Mouse (Mus musculus) gastrocnemius, postnatal 10 days (tissue): Measurements from ENCODE around the gene Syt6. TPM values are rescaled to one million over a fixed set of nuclear protein-coding genes. Genes with fewer than 3 reads are reported as not detected.

Source experiments
- DNase-seq: peaks from one replicate; pipeline ENCODE4 v3.0.0; 2021; ENCODE audit warnings: mixed read lengths
- microRNA-seq, 2 experiments: library from miRNA; unstranded; fragments of <30 nt; microRNA quantifications; one replicate each; pipeline ENCODE4 v1.2.0; 2021
- total RNA-seq, 2 experiments: library from RNA; stranded (reverse); gene quantifications; 2 replicates each; pipeline ENCODE4 v1.2.3; 2021

Gene Syt6
- total RNA-seq, 2 experiments from 2014 or later: 0.36 TPM; not detected in 1

GRCm38 (mm10) chr3:103648486-103648885 lies 73.5 kb downstream of the Syt6 start:
- no peak for DNase-seq

GRCm38 (mm10) chr3:103649716-103650115 lies 74.7 kb downstream of the Syt6 start:
- DNase-seq: no peak

GRCm38 (mm10) chr3:103650406-103650805 lies 75.4 kb downstream of the Syt6 start:
- no peak for DNase-seq

- DNase-seq: no peak
These were observed 85.0 kb downstream of the Syt6 start for GRCm38 (mm10) chr3:103660012-103660411.

- DNase-seq: no peak
These were observed 86.7 kb downstream of the Syt6 start for GRCm38 (mm10) chr3:103661714-103662113.

- DNase-seq: no peak
These were observed 88.4 kb downstream of the Syt6 start for GRCm38 (mm10) chr3:103663385-103663784.

- no peak for DNase-seq
These were observed 97.1 kb downstream of the Syt6 start for GRCm38 (mm10) chr3:103672113-103672512.

GRCm38 (mm10) chr3:103672716-103673115 lies 97.7 kb downstream of the Syt6 start:
- DNase-seq: no peak

GRCm38 (mm10) chr3:103678811-103679210 lies 103.8 kb downstream of the Syt6 start:
- DNase-seq: no peak

GRCm38 (mm10) chr3:103682473-103682872 lies 107.4 kb downstream of the Syt6 start:
- DNase-seq: no peak

GRCm38 (mm10) chr3:103683234-103683965 lies 108.4 kb downstream of the Syt6 start:
- no peak for DNase-seq

GRCm38 (mm10) chr3:103683966-103684319 lies 108.9 kb downstream of the Syt6 start:
- no peak for DNase-seq

GRCm38 (mm10) chr3:103689043-103689442 lies 114.0 kb downstream of the Syt6 start:
- no peak for DNase-seq

- no peak for DNase-seq
These were observed 115.5 kb downstream of the Syt6 start for GRCm38 (mm10) chr3:103690506-103690905.

Small RNA genes lying within 50 kb of the gene (microRNA-seq; reads per million reads assigned to microRNA genes)
- gene Gm25325: 0 reads per million in 2 experiments

Other genes starting within 250 kb of the Syt6 start
- 1 to 10 TPM in 1 of 2 experiments, under 1 TPM in 1; 0.14 to 5.3 TPM for gene Atg4a-ps, start 70.8 kb downstream of the Syt6 start, total RNA-seq
- gene Olfml3, start 162.8 kb downstream of the Syt6 start, total RNA-seq: 10 to 100 TPM in 1 of 2 experiments, 1 to 10 TPM in 1; 10.0 to 15.0 TPM
- gene Gm10964, start 164.1 kb downstream of the Syt6 start, total RNA-seq: not detected
- gene Hipk1, start 216.3 kb downstream of the Syt6 start, total RNA-seq: 10 to 100 TPM; 52.1 to 59.8 TPM
- gene Dclre1b, start 234.2 kb downstream of the Syt6 start, total RNA-seq: 1 to 10 TPM; 5.6 to 6.5 TPM
- gene Ap4b1, start 234.3 kb downstream of the Syt6 start, total RNA-seq: 10 to 100 TPM in 1 of 2 experiments, 1 to 10 TPM in 1; 9.8 to 13.5 TPM
- not detected for gene Gm43064, start 234.3 kb downstream of the Syt6 start, total RNA-seq